Mouse (Mus musculus): ENCODE measurements around the gene Nppa.

Nppa gene

DNA sequence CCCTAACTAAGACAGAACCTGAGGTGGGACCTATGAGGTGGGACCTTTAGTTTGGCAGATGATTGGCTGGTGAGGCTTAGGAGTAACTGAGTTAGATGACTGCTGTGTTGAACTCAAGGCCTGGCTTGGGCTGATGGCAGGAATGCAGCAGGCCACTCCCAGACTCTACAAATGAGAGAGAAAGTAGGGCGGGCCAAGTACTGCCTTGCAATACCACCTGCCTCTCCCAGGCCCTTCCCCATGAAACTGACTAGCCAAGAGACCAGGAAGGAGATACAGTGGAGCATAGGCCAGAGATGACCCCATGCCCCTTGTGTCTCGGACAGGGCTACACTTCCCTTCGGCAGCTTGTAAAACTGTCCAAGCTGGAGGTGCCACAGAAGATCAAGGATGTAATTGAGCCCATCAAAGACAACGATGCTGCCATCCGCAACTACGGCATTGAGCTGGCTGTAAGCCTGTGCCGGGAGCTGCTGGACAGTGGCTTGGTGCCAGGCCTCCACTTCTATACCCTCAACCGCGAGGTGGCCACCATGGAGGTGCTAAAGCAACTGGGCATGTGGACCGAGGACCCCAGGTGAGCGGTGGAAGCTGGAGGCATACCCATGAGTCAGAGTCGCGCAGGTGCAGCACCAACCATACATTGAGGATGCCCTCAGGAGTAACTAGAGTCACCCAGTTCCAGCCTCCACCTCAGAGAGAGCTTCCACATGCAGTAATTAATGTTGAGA is 50.7 kb downstream of the Nppa start:
- DNase-seq (ENCODE audit: low read depth in 1 of 2, low spot score in 2 of 2), result no peak

Measured in monocyte, adult 2 months (primary cell).